Mouse (Mus musculus) embryonic facial prominence, embryonic 11.5 days (tissue): Measurements from ENCODE around the gene Tlr3. TPM values are rescaled to one million over a fixed set of nuclear protein-coding genes. Genes with fewer than 3 reads are reported as not detected.
A peak's percentile ranks its signal among the peaks of the same experiment; 100 is the strongest.

Source experiments
- ATAC-seq: fragments of 200-750 bp; cut with Nextera tagmentation; replicated peaks from 2 replicates; pipeline ENCODE4 v1.8.0; 2017; ENCODE audit warnings: low read depth; ENCODE audit not compliant: insufficient number of reproducible peaks, low FRiP score, low TSS enrichment
- DNase-seq: peaks from one replicate; pipeline ENCODE4 v3.0.0-alpha.2; 2015; ENCODE audit warnings: low spot score
- H3K27ac ChIP-seq: fragments of 300-500 bp; sonication (generic); replicated peaks from 2 replicates; pipeline ENCODE4 v1.5.1; 2014; ENCODE audit warnings: mild to moderate bottlenecking, low read depth, low read length, control low read depth
- H3K27me3 ChIP-seq: fragments of 300-500 bp; sonication (generic); 2 replicates; pipeline ENCODE4 v1.6.1; 2014; ENCODE audit warnings: mild to moderate bottlenecking, low read length, moderate library complexity, mixed read lengths; ENCODE audit not compliant: control insufficient read depth, insufficient read depth
- H3K36me3 ChIP-seq: fragments of 300-500 bp; sonication (generic); replicated peaks from 2 replicates; pipeline ENCODE4 v1.6.1; 2014; ENCODE audit warnings: low read depth, mild to moderate bottlenecking, low read length, moderate library complexity, mixed read lengths; ENCODE audit not compliant: control insufficient read depth, insufficient read depth
- H3K4me1 ChIP-seq: fragments of 300-500 bp; sonication (generic); 2 replicates; pipeline ENCODE4 v1.6.1; 2014; ENCODE audit warnings: low read length, mixed read lengths; ENCODE audit not compliant: control insufficient read depth, insufficient read depth
- H3K4me2 ChIP-seq: fragments of 300-500 bp; sonication (generic); 2 replicates; pipeline ENCODE4 v1.6.1; 2014; ENCODE audit warnings: low read depth, mild to moderate bottlenecking, control low read depth, low read length, moderate library complexity
- H3K4me3 ChIP-seq: fragments of 300-500 bp; sonication (generic); 2 replicates; pipeline ENCODE4 v1.5.1; 2014; ENCODE audit warnings: low read depth, low read length, control low read depth
- H3K9ac ChIP-seq: fragments of 300-500 bp; sonication (generic); replicated peaks from 2 replicates; pipeline ENCODE4 v1.6.1; 2014; ENCODE audit warnings: mild to moderate bottlenecking, control low read depth, low read length
- H3K9me3 ChIP-seq: fragments of 300-500 bp; sonication (generic); replicated peaks from 2 replicates; pipeline ENCODE4 v1.6.1; 2016; ENCODE audit warnings: mild to moderate bottlenecking, low read length, inconsistent platforms, mixed read lengths; ENCODE audit not compliant: control insufficient read depth
- WGBS: fragments of 180-500 bp; shearing (Covaris S2); extraction: QIAGEN DNeasy Blood & Tissue Kit; methylation state at CpG from one replicate; pipeline ENCODE4 v1.1.7; 2014; 5-methylcytosine and 5-hydroxymethylcytosine counted together
- polyA plus RNA-seq: library from polyadenylated mRNA; unstranded; fragments of >200 nt; fragmentation: Nextera tagmentation; extraction: Ambion mirVana; gene quantifications from 2 replicates; pipeline ENCODE4 v1.2.1, GENCODE M21; 2014

Gene Tlr3
- polyA plus RNA-seq, 1 experiment from 2014 or later, result 1.0 TPM

- WGBS, result 71% methylated on average over 7 of the region's 7 CpGs
- no peak overlapping the region for H3K9ac ChIP-seq
- no peaks in the 10 kb centered on the region for H3K36me3 ChIP-seq
- H3K4me3 ChIP-seq, result no peak overlapping the region
- no peaks in the 10 kb centered on the region for H3K9me3 ChIP-seq
- no peak overlapping the region for H3K27ac ChIP-seq
- no peak for DNase-seq
- H3K4me1 ChIP-seq, result no peaks in the 10 kb centered on the region
- ATAC-seq, result no peak
- H3K4me2 ChIP-seq, result no peak overlapping the region
- H3K27me3 ChIP-seq, result no peaks in the 10 kb centered on the region
Observed at GRCm38 (mm10) chr8:45414965-45415364, 4.1 kb upstream of the Tlr3 start.

- Histone ChIP-seq H3K9me3 (no peaks in the 10 kb centered on the region), H3K36me3 (no peaks in the 10 kb centered on the region), H3K4me1 (no peaks in the 10 kb centered on the region), H3K9ac (0 out of 2 replicates have a peak overlapping the region, but pooled peaks have one; percentile 4), H3K27me3 (no peaks in the 10 kb centered on the region), H3K4me3 (peak overlapping the region; percentile 7), H3K4me2 (peak overlapping the region; percentile 26), H3K27ac (no peak overlapping the region)
- ATAC-seq (peak; percentile 82), DNase-seq (peak; percentile 72)
- 7% methylated on average over 18 of the region's 18 CpGs for WGBS
Observed at GRCm38 (mm10) chr8:45410146-45410880, 567 bp downstream of the Tlr3 start.

- DNase-seq, result no peak
- H3K9ac ChIP-seq, result no peak overlapping the region
- H3K9me3 ChIP-seq, result no peaks in the 10 kb centered on the region
- 47% methylated on average over 4 of the region's 4 CpGs for WGBS
- H3K27me3 ChIP-seq, result no peaks in the 10 kb centered on the region
- no peak overlapping the region for H3K27ac ChIP-seq
- H3K4me2 ChIP-seq, result peak overlapping the region; percentile 26
- peak overlapping the region; percentile 7 for H3K4me3 ChIP-seq
- ATAC-seq, result no peak
- H3K4me1 ChIP-seq, result no peaks in the 10 kb centered on the region
- no peaks in the 10 kb centered on the region for H3K36me3 ChIP-seq
Observed at GRCm38 (mm10) chr8:45409702-45410101, 1.2 kb downstream of the Tlr3 start.

GRCm38 (mm10) chr8:45383250-45383649 lies 27.6 kb downstream of the Tlr3 start:
- no peak overlapping the region for H3K9ac ChIP-seq
- no peaks in the 10 kb centered on the region for H3K4me1 ChIP-seq
- no peak overlapping the region for H3K27ac ChIP-seq
- ATAC-seq (no peak), DNase-seq (no peak)
- no peak overlapping the region for H3K4me3 ChIP-seq
- no peaks in the 10 kb centered on the region for H3K36me3 ChIP-seq
- WGBS, result 74% methylated on average over 1 of the region's 1 CpGs
- H3K27me3 ChIP-seq, result no peaks in the 10 kb centered on the region
- no peaks in the 10 kb centered on the region for H3K9me3 ChIP-seq
- no peak overlapping the region for H3K4me2 ChIP-seq

- no peak within 1 kb of the TSS for H3K27ac ChIP-seq
- H3K27me3 ChIP-seq, result no peaks in the 10 kb centered on the region
- H3K4me1 ChIP-seq, result no peaks in the 10 kb centered on the region
- H3K9me3 ChIP-seq, result no peaks in the 10 kb centered on the region
- peak; percentile 66 for DNase-seq
- peak within 1 kb of the TSS; percentile 82 for H3K4me2 ChIP-seq
- peak within 1 kb of the TSS; percentile 56 for H3K9ac ChIP-seq
- 2% methylated on average over 6 of the region's 6 CpGs for WGBS
- no peaks in the 10 kb centered on the region for H3K36me3 ChIP-seq
- peak; percentile 73; the same call in 1 of the 2 replicates for ATAC-seq
- peak within 1 kb of the TSS; percentile 34 for H3K4me3 ChIP-seq
Observed at GRCm38 (mm10) chr8:45381963-45382347, 28.9 kb downstream of the Tlr3 start, which contains the start of gene Fam149a. Fam149a (minus strand) TSS chr8:45382291.

- ATAC-seq (peak; percentile 54; the same call in 1 of the 2 replicates), DNase-seq (peak; percentile 14)
- Histone ChIP-seq H3K4me3 (peak overlapping the region; percentile 34), H3K9ac (peak overlapping the region; percentile 56), H3K27me3 (no peaks in the 10 kb centered on the region), H3K4me2 (peak overlapping the region; percentile 82), H3K36me3 (no peaks in the 10 kb centered on the region), H3K4me1 (no peaks in the 10 kb centered on the region), H3K27ac (no peak overlapping the region), H3K9me3 (no peaks in the 10 kb centered on the region)
- WGBS, result 2% methylated on average over 35 of the region's 38 CpGs
Observed at GRCm38 (mm10) chr8:45381075-45381962, 29.6 kb downstream of the Tlr3 start.

- no peak overlapping the region for H3K9ac ChIP-seq
- H3K4me1 ChIP-seq, result no peaks in the 10 kb centered on the region
- H3K27ac ChIP-seq, result no peak overlapping the region
- DNase-seq (no peak), ATAC-seq (no peak)
- H3K4me3 ChIP-seq, result no peak overlapping the region
- no peaks in the 10 kb centered on the region for H3K36me3 ChIP-seq
- no peak overlapping the region for H3K4me2 ChIP-seq
- H3K27me3 ChIP-seq, result no peaks in the 10 kb centered on the region
- WGBS, result 12% methylated on average over 4 of the region's 4 CpGs
- no peaks in the 10 kb centered on the region for H3K9me3 ChIP-seq
Observed at GRCm38 (mm10) chr8:45380598-45380997, 30.3 kb downstream of the Tlr3 start.

- Histone ChIP-seq H3K27ac (no peak overlapping the region), H3K4me3 (no peak overlapping the region), H3K4me2 (no peak overlapping the region), H3K36me3 (no peaks in the 10 kb centered on the region), H3K27me3 (no peaks in the 10 kb centered on the region), H3K4me1 (no peaks in the 10 kb centered on the region), H3K9me3 (no peaks in the 10 kb centered on the region), H3K9ac (no peak overlapping the region)
- ATAC-seq, result no peak
- WGBS, result 89% methylated on average over 3 of the region's 3 CpGs
- DNase-seq, result no peak
Observed at GRCm38 (mm10) chr8:45374071-45374470, 36.8 kb downstream of the Tlr3 start.
